Comparison of ENCODE assay signal across 18 mouse cellular contexts in the genomic region with DNA sequence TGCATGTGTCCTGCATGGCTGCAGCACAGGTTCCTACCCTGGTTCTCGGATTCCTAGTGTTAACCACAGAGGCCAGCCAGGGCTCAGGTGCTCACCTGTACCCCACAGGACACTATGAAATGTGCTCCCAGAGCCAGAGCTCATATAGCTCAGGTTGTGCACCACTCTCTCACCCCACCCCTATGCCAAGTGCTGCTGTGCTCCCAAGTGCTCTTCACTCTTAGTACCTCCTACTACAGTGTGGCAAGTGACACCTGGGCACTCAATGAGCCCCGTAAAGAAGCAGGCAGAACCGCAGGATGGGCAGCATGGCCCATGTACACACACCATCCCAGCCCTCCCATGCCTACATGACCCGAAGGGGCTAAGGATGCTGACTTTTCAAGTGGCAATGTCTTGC. TPM values are rescaled to one million over a fixed set of nuclear protein-coding genes. Genes with fewer than 3 reads are reported as not detected.
DNase-seq lines count a peak whose midpoint lies in the region; ATAC-seq and TF ChIP-seq lines count a peak whose summit lies in the region.
"Had no signal": no experiment of that assay in that cellular context is flagged by ENCODE, and none has a peak within 500 bp of the region (broad histone marks: within the 10 kb centered on the region; RNA-seq: fewer than 3 reads in every experiment).

No protein-coding gene starts in this region.

- H3K4me1 ChIP-seq in heart, adult 2 months (ENCODE audit: control insufficient read depth, insufficient read depth, low read length): peaks cover 37% of the 10 kb centered on the region
- H3K4me1 ChIP-seq in liver, embryonic 13.5 days (replicated peaks): peaks cover 46% of the 10 kb centered on the region
- H3K4me1 ChIP-seq in liver, embryonic 11.5 days (replicated peaks; ENCODE audit: control insufficient read depth, insufficient read depth, low read length): peaks cover 27% of the 10 kb centered on the region
- H3K4me1 ChIP-seq in midbrain, embryonic 11.5 days (ENCODE audit: control insufficient read depth, insufficient read depth, low read length): no peaks in the 10 kb centered on the region
- H3K4me1 ChIP-seq in midbrain, embryonic 14.5 days (ENCODE audit: control insufficient read depth, insufficient read depth, low read length): no peaks in the 10 kb centered on the region

- no peaks in the 10 kb centered on the region; the same call in 1 of the 2 replicates for H3K79me2 ChIP-seq in heart, adult 2 months (replicated peaks; ENCODE audit: control insufficient read depth, insufficient read depth, low read length)

- no peaks in the 10 kb centered on the region for H3K9me3 ChIP-seq in liver, embryonic 13.5 days (replicated peaks)
- no peaks in the 10 kb centered on the region for H3K9me3 ChIP-seq in liver, embryonic 11.5 days (ENCODE audit: control insufficient read depth, low read length)
- no peaks in the 10 kb centered on the region for H3K9me3 ChIP-seq in midbrain, embryonic 11.5 days (ENCODE audit: control insufficient read depth, low read length)
- H3K9me3 ChIP-seq in midbrain, embryonic 14.5 days (ENCODE audit: control insufficient read depth, low read length): no peaks in the 10 kb centered on the region
- H3K9me3 ChIP-seq: midbrain, embryonic 12.5 days had no signal

- DNase-seq in heart, adult 2 months: no peak
- DNase-seq in heart, postnatal 14 days: no peak
- DNase-seq in liver, embryonic 13.5 days: no peak
- no peak for DNase-seq in liver, embryonic 11.5 days (ENCODE audit: low spot score)
- peak; percentile 80 for DNase-seq in midbrain, embryonic 11.5 days (ENCODE audit: low spot score, missing footprints)
- DNase-seq in midbrain, embryonic 14.5 days: no peak
- no peak for DNase-seq in retina, embryonic 14.5 days (ENCODE audit: low spot score)
- DNase-seq: adrenal gland, adult 2 months; cerebellum, postnatal 25 days; heart, postnatal 10 days; kidney, adult 11 months; right cerebral cortex, adult 18-20 months; thymus, postnatal 4 days had no signal

- no peak for TF ChIP-seq EP300 in heart, adult 2 months (IDR thresholded peaks at IDR 0.05; ENCODE audit: insufficient read depth, low read depth, low read length)

- intact Hi-C loops in heart, adult 2 months (cut with DNase I): no loop called here
- intact Hi-C loops in heart, postnatal 14 days (cut with DNase I): loop anchor here (5.0 kb wide), 1 partner anchor 34 kb away; no protein-coding TSS in a partner anchor

- no peak overlapping the region for H3K9ac ChIP-seq in heart, adult 2 months (ENCODE audit: low read depth, low read length)
- H3K9ac ChIP-seq in liver, embryonic 13.5 days: no peak overlapping the region
- no peak overlapping the region for H3K9ac ChIP-seq in liver, embryonic 11.5 days (ENCODE audit: low read depth, low read length)
- no peak overlapping the region for H3K9ac ChIP-seq in midbrain, embryonic 11.5 days (ENCODE audit: low read length)
- no peak overlapping the region for H3K9ac ChIP-seq in midbrain, embryonic 14.5 days (replicated peaks; ENCODE audit: low read length)
- H3K9ac ChIP-seq: midbrain, embryonic 12.5 days had no signal

- TF ChIP-seq POLR2A in heart, adult 2 months (IDR thresholded peaks at IDR 0.05; ENCODE audit: insufficient read depth, low read depth, low read length): no peak

- no peak for TF ChIP-seq CTCF in heart, adult 2 months (IDR thresholded peaks at IDR 0.05)

- H3K36me3 ChIP-seq in heart, adult 2 months (ENCODE audit: control insufficient read depth, insufficient read depth, low read length): no peaks in the 10 kb centered on the region
- H3K36me3 ChIP-seq in liver, embryonic 13.5 days: peaks cover 12% of the 10 kb centered on the region
- no peaks in the 10 kb centered on the region; the same call in 1 of the 2 replicates for H3K36me3 ChIP-seq in liver, embryonic 11.5 days (ENCODE audit: control insufficient read depth, insufficient read depth, low read length)
- H3K36me3 ChIP-seq in midbrain, embryonic 11.5 days (ENCODE audit: control insufficient read depth, insufficient read depth, low read length): no peaks in the 10 kb centered on the region
- peaks cover 4% of the 10 kb centered on the region; the same call in 1 of the 2 replicates for H3K36me3 ChIP-seq in midbrain, embryonic 14.5 days (ENCODE audit: control insufficient read depth, insufficient read depth, low read length)
- H3K36me3 ChIP-seq: midbrain, embryonic 12.5 days had no signal

- 0 out of 2 replicates have a peak overlapping the region, but pooled peaks have one; percentile 21 for H3K4me2 ChIP-seq in liver, embryonic 13.5 days
- no peak overlapping the region; the same call in 1 of the 2 replicates for H3K4me2 ChIP-seq in liver, embryonic 11.5 days
- H3K4me2 ChIP-seq in midbrain, embryonic 11.5 days: no peak overlapping the region
- H3K4me2 ChIP-seq in midbrain, embryonic 14.5 days (ENCODE audit: low read length): no peak overlapping the region
- H3K4me2 ChIP-seq: midbrain, embryonic 12.5 days had no signal

- H3K4me3 ChIP-seq in heart, adult 2 months: no peak overlapping the region
- H3K4me3 ChIP-seq in liver, embryonic 13.5 days (replicated peaks): no peak overlapping the region
- no peak overlapping the region for H3K4me3 ChIP-seq in liver, embryonic 11.5 days (ENCODE audit: low read depth, low read length)
- H3K4me3 ChIP-seq in midbrain, embryonic 11.5 days (ENCODE audit: low read depth, low read length): no peak overlapping the region
- no peak overlapping the region for H3K4me3 ChIP-seq in midbrain, embryonic 14.5 days (replicated peaks; ENCODE audit: low read depth, low read length)
- H3K4me3 ChIP-seq: left cerebral cortex, adult 2 months; midbrain, embryonic 12.5 days had no signal

- 95% methylated on average over 4 of the region's 4 CpGs for WGBS in heart, adult 2 months
- WGBS in liver, embryonic 13.5 days (ENCODE audit: insufficient replicate concordance): 82% methylated on average over 4 of the region's 4 CpGs
- 84% methylated on average over 4 of the region's 4 CpGs for WGBS in liver, embryonic 11.5 days
- 90% methylated on average over 4 of the region's 4 CpGs for WGBS in midbrain, embryonic 11.5 days
- WGBS in midbrain, embryonic 14.5 days: over 99% methylated on average over 4 of the region's 4 CpGs

- ATAC-seq in liver, embryonic 13.5 days (ENCODE audit: low read depth): no peak
- no peak for ATAC-seq in liver, embryonic 11.5 days (replicated peaks; ENCODE audit: low FRiP score)
- no peak for ATAC-seq in midbrain, embryonic 11.5 days (ENCODE audit: low FRiP score)
- ATAC-seq in midbrain, embryonic 14.5 days (ENCODE audit: low FRiP score, low TSS enrichment): no peak
- ATAC-seq: forebrain, embryonic 14.5 days had no signal

- no peaks in the 10 kb centered on the region for H3K27me3 ChIP-seq in heart, adult 2 months (ENCODE audit: control insufficient read depth, insufficient read depth, low read length)
- H3K27me3 ChIP-seq in liver, embryonic 13.5 days: no peaks in the 10 kb centered on the region
- H3K27me3 ChIP-seq in liver, embryonic 11.5 days (replicated peaks; ENCODE audit: control insufficient read depth, insufficient read depth, low read length): no peaks in the 10 kb centered on the region
- no peaks in the 10 kb centered on the region for H3K27me3 ChIP-seq in midbrain, embryonic 11.5 days (ENCODE audit: control insufficient read depth, insufficient read depth, low read length)
- H3K27me3 ChIP-seq in midbrain, embryonic 14.5 days (ENCODE audit: control insufficient read depth, insufficient read depth, low read length): no peaks in the 10 kb centered on the region
- H3K27me3 ChIP-seq: midbrain, embryonic 12.5 days had no signal

- peak overlapping the region; percentile 18; the same call in 1 of the 2 replicates for H3K27ac ChIP-seq in heart, adult 2 months
- no peak overlapping the region for H3K27ac ChIP-seq in liver, embryonic 13.5 days
- H3K27ac ChIP-seq in liver, embryonic 11.5 days (ENCODE audit: low read depth, low read length): no peak overlapping the region
- H3K27ac ChIP-seq in midbrain, embryonic 11.5 days (ENCODE audit: low read depth, low read length): no peak overlapping the region
- no peak overlapping the region for H3K27ac ChIP-seq in midbrain, embryonic 14.5 days (replicated peaks; ENCODE audit: low read depth, low read length)
- H3K27ac ChIP-seq: kidney, postnatal 0 days; midbrain, embryonic 12.5 days had no signal

RNA-seq across cellular contexts. Expression of a gene that starts 8.0 kb away (rescaled TPM):
- 1 to 10 TPM; 8.1 to 8.6 TPM for total RNA-seq in heart, adult 2 months (2021)
- 18.8 and 21.2 TPM in 2 replicates for polyA plus RNA-seq in heart, adult 2 months (2012; rRNA removed)
- 1 to 10 TPM; 5.5 to 6.9 TPM for total RNA-seq in heart, postnatal 14 days (2021)
- 6.7 and 7.0 TPM in 2 replicates for polyA plus RNA-seq in liver, embryonic 13.5 days (2015; fragmentation: Nextera tagmentation; extraction: Ambion mirVana)
- polyA plus RNA-seq in liver, embryonic 11.5 days (2014; fragmentation: Nextera tagmentation; extraction: Ambion mirVana): 13.0 and 16.8 TPM in 2 replicates
- 12.6 and 13.1 TPM in 2 replicates for polyA plus RNA-seq in midbrain, embryonic 11.5 days (2014; fragmentation: Nextera tagmentation; extraction: Ambion mirVana)
- 24.2 and 27.2 TPM in 2 replicates for polyA plus RNA-seq in midbrain, embryonic 14.5 days (2014; fragmentation: Nextera tagmentation; extraction: Ambion mirVana)

RNA-seq across cellular contexts. Expression of a gene that starts 18.4 kb away (rescaled TPM):
- total RNA-seq in heart, adult 2 months (2021): not detected
- 0.21 and 0.53 TPM in 2 replicates for polyA plus RNA-seq in heart, adult 2 months (2012; rRNA removed)
- not detected for total RNA-seq in heart, postnatal 14 days (2021)
- 0.14 and 0.33 TPM in 2 replicates for polyA plus RNA-seq in liver, embryonic 13.5 days (2015; fragmentation: Nextera tagmentation; extraction: Ambion mirVana)
- polyA plus RNA-seq in liver, embryonic 11.5 days (2014; fragmentation: Nextera tagmentation; extraction: Ambion mirVana): 0.87 and 1.1 TPM in 2 replicates
- 12.3 TPM in 2 replicates for polyA plus RNA-seq in midbrain, embryonic 11.5 days (2014; fragmentation: Nextera tagmentation; extraction: Ambion mirVana)
- 104 and 143 TPM in 2 replicates for polyA plus RNA-seq in midbrain, embryonic 14.5 days (2014; fragmentation: Nextera tagmentation; extraction: Ambion mirVana)
- total RNA-seq: granulocyte monocyte progenitor cell, adult 5-6 weeks; heart, postnatal 10 days had no signal

RNA-seq across cellular contexts. Expression of a gene that starts 24.2 kb away (rescaled TPM):
- total RNA-seq in heart, adult 2 months (2021): under 1 TPM; 0.68 to 0.89 TPM
- polyA plus RNA-seq in heart, adult 2 months (2012; rRNA removed): 0.38 and 2.3 TPM in 2 replicates
- total RNA-seq in heart, postnatal 14 days (2021): under 1 TPM; 0.22 to 0.29 TPM
- 3.2 and 3.6 TPM in 2 replicates for polyA plus RNA-seq in liver, embryonic 13.5 days (2015; fragmentation: Nextera tagmentation; extraction: Ambion mirVana)
- polyA plus RNA-seq in liver, embryonic 11.5 days (2014; fragmentation: Nextera tagmentation; extraction: Ambion mirVana): 3.8 and 5.4 TPM in 2 replicates
- polyA plus RNA-seq in midbrain, embryonic 11.5 days (2014; fragmentation: Nextera tagmentation; extraction: Ambion mirVana): 0.23 and 0.90 TPM in 2 replicates
- polyA plus RNA-seq in midbrain, embryonic 14.5 days (2014; fragmentation: Nextera tagmentation; extraction: Ambion mirVana): 2.1 and 3.0 TPM in 2 replicates
- total RNA-seq: granulocyte monocyte progenitor cell, adult 5-6 weeks had no signal

RNA-seq across cellular contexts. Expression of a gene that starts 29.4 kb away (rescaled TPM):
- total RNA-seq in heart, adult 2 months (2021): 1 to 10 TPM; 7.4 to 8.1 TPM
- polyA plus RNA-seq in heart, adult 2 months (2012; rRNA removed): 13.7 and 14.9 TPM in 2 replicates
- 1 to 10 TPM; 7.7 to 9.5 TPM for total RNA-seq in heart, postnatal 14 days (2021)
- polyA plus RNA-seq in liver, embryonic 13.5 days (2015; fragmentation: Nextera tagmentation; extraction: Ambion mirVana): 3.9 and 4.9 TPM in 2 replicates
- polyA plus RNA-seq in liver, embryonic 11.5 days (2014; fragmentation: Nextera tagmentation; extraction: Ambion mirVana): 11.3 and 13.1 TPM in 2 replicates
- polyA plus RNA-seq in midbrain, embryonic 11.5 days (2014; fragmentation: Nextera tagmentation; extraction: Ambion mirVana): 11.8 and 12.9 TPM in 2 replicates
- polyA plus RNA-seq in midbrain, embryonic 14.5 days (2014; fragmentation: Nextera tagmentation; extraction: Ambion mirVana): 43.9 and 51.7 TPM in 2 replicates

RNA-seq across cellular contexts. Expression of a gene that starts 37.8 kb away (rescaled TPM):
- total RNA-seq in heart, adult 2 months (2021): 100 to 1,000 TPM; 111 to 118 TPM
- polyA plus RNA-seq in heart, adult 2 months (2012; rRNA removed): 129 and 145 TPM in 2 replicates
- 100 to 1,000 TPM; 105 TPM for total RNA-seq in heart, postnatal 14 days (2021)
- polyA plus RNA-seq in liver, embryonic 13.5 days (2015; fragmentation: Nextera tagmentation; extraction: Ambion mirVana): 81.2 and 82.3 TPM in 2 replicates
- 113 and 120 TPM in 2 replicates for polyA plus RNA-seq in liver, embryonic 11.5 days (2014; fragmentation: Nextera tagmentation; extraction: Ambion mirVana)
- 126 and 129 TPM in 2 replicates for polyA plus RNA-seq in midbrain, embryonic 11.5 days (2014; fragmentation: Nextera tagmentation; extraction: Ambion mirVana)
- polyA plus RNA-seq in midbrain, embryonic 14.5 days (2014; fragmentation: Nextera tagmentation; extraction: Ambion mirVana): 152 and 190 TPM in 2 replicates
